Mouse (Mus musculus): ENCODE data around the gene Slc35d2. TPM values are rescaled to one million over a fixed set of nuclear protein-coding genes. Genes with fewer than 3 reads are reported as not detected.

Gene Slc35d2
- polyA plus RNA-seq, 1 experiment from 2014 or later: 2.5 TPM

GRCm38 (mm10) chr13:64152671-64153082 is 23.5 kb upstream of the Slc35d2 start:
- Histone ChIP-seq H3K27ac (replicated peaks) (peak overlapping the region; percentile 95), H3K4me1 (peaks cover 50% of the 10 kb centered on the region), H3K4me3 (peak overlapping the region; percentile 96), H3K9me3 (no peaks in the 10 kb centered on the region), H3K27me3 (replicated peaks; ENCODE audit: low read depth, poor library complexity, severe bottlenecking) (no peaks in the 10 kb centered on the region), H3K36me3 (replicated peaks) (no peaks in the 10 kb centered on the region; the same call in 1 of the 2 replicates)
- DNase-seq (ENCODE audit: low spot score): no peak
- under 1% methylated on average over 61 of the region's 61 CpGs for WGBS

DNA sequence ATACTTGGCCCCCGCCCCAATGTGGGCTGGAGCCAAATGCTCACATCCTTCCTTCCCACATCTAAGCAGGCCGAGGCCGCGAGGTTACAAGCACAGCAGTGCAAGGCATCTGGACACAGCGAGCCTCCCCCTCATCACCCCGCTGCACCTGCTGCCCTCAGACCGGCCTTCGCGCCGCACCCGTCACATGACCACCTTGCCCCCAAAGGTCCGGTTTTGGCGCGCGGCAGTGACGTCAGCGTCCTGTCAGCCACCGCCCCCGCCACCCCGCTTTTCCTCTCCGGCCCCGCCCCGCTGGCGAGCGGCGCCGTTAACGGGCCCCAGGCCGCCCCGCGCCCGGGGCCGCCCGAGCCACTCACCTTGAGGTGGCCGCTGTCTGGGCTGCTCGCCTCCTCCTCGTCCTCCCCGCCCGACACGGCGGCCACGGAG is 23.1 kb upstream of the Slc35d2 start:
- H3K27me3 ChIP-seq (replicated peaks; ENCODE audit: low read depth, poor library complexity, severe bottlenecking): no peaks in the 10 kb centered on the region
- no peaks in the 10 kb centered on the region; the same call in 1 of the 2 replicates for H3K36me3 ChIP-seq (replicated peaks)
- H3K9me3 ChIP-seq: no peaks in the 10 kb centered on the region
- WGBS: under 1% methylated on average over 42 of the region's 42 CpGs
- H3K4me3 ChIP-seq: peak overlapping the region; percentile 96
- H3K4me1 ChIP-seq: peaks cover 50% of the 10 kb centered on the region
- H3K27ac ChIP-seq (replicated peaks): peak overlapping the region; percentile 95
- DNase-seq (ENCODE audit: low spot score): peak; percentile 91

DNA sequence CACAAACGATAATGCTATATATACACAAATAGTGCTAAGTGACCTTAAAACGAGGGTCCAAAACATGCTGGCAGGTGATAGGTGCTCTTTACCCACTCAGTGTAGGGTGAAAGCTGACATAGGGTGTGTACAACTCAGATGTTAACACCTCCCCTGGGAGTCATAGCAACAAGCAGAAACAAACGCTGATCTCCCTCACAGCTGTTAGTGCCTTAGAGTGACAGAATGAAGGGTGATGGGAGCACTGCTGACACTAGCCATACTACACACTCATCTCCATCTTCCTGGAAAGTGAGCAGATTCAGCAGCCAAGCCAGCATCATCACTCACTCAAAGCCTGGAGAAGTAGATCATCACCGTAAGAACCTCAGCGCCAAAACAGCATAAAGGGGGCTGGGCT is 21.0 kb upstream of the Slc35d2 start:
- Histone ChIP-seq H3K27me3 (replicated peaks; ENCODE audit: low read depth, poor library complexity, severe bottlenecking) (no peaks in the 10 kb centered on the region), H3K27ac (replicated peaks) (no peak overlapping the region), H3K4me3 (0 out of 2 replicates have a peak overlapping the region, but pooled peaks have one; percentile 14), H3K36me3 (replicated peaks) (no peaks in the 10 kb centered on the region; the same call in none of the 2 replicates), H3K4me1 (peaks cover 45% of the 10 kb centered on the region), H3K9me3 (no peaks in the 10 kb centered on the region)
- DNase-seq (ENCODE audit: low spot score): no peak
- WGBS: 79% methylated on average over 5 of the region's 5 CpGs

DNA sequence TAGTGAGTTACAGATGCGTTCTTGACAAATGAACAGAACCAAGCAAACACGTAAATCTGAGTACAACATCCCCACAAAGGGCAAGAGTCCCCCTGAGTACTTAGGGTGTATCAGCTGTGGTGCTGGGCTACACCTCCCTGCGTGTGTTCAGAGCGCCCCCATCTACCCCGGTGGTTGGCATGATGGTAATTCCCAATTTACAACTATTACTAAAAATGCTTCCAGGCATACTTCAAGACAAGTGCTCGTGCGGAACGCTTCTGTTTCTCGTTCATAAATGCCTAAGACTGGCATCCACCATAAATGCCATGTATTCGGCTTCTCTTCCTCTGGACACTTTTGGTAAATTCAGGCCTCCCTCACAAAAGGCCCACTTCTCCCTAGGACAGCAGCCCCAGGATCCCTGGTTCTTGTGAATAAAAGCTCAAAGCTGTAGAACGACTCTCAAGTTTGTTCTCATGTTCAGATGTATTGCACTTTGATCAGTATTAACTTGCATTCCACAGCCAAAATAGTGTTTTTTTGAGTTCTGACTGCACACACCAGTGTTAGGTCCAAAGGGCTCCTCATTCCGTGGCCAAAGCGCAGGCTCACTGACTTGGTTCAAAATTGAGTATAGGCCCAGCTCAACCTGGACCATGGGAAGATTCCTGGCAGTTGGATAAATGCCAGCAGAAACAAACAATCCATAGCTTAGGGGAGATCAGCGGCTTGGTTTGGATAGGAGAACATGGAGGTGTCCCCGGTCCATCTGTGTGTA is 628 bp upstream of the Slc35d2 start:
- H3K4me3 ChIP-seq: peak overlapping the region; percentile 66
- WGBS: 42% methylated on average over 15 of the region's 15 CpGs
- no peaks in the 10 kb centered on the region for H3K27me3 ChIP-seq (replicated peaks; ENCODE audit: low read depth, poor library complexity, severe bottlenecking)
- H3K9me3 ChIP-seq: no peaks in the 10 kb centered on the region
- peaks cover 26% of the 10 kb centered on the region for H3K4me1 ChIP-seq
- peak; percentile 52 for DNase-seq (ENCODE audit: low spot score)
- H3K27ac ChIP-seq (replicated peaks): peak overlapping the region; percentile 80
- H3K36me3 ChIP-seq (replicated peaks): peaks cover 35% of the 10 kb centered on the region

DNA sequence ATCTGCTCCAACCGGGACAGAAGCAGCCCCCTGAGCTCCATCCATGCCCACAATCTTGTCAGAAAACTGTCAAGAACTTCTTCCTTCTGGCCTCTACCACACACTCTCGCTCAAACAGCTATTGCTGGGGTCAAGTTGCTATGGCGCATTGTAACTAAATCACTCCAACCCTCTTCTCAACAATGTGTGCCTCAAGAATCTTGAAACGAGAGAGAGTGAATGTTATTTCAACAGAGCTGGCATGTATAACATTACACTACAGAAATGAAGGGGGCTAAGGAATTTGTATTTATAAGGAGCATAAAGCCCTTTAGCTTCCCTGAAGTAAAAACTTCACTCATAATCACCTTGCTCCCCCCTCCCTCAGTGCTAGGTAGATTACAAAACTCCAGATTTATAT is 2.9 kb downstream of the Slc35d2 start:
- Histone ChIP-seq H3K4me1 (peaks cover 26% of the 10 kb centered on the region), H3K36me3 (replicated peaks) (peaks cover 6% of the 10 kb centered on the region), H3K27me3 (replicated peaks; ENCODE audit: low read depth, poor library complexity, severe bottlenecking) (no peaks in the 10 kb centered on the region), H3K9me3 (peaks cover 2% of the 10 kb centered on the region; the same call in 1 of the 2 replicates), H3K27ac (replicated peaks) (no peak overlapping the region), H3K4me3 (no peak overlapping the region)
- WGBS: 60% methylated on average over 4 of the region's 4 CpGs
- no peak for DNase-seq (ENCODE audit: low spot score)

DNA sequence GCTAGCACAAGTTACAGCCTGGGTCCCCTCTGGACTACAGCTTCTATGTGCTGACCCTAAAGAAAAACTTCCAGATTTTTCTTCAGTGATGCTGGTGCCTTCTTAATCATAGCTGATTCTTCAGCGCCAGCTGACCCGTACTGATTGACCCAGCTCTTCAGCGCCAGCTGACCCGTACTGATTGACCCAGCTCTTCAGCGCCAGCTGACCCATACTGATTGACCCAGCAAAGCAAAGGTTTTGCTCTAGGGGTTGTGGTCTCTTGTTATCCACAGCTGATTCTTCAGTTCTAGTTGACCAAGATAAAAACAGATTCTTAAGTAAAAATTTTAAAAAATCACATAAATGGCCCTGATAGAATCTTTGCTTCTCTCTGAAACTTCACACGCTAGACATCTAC is 4.3 kb downstream of the Slc35d2 start:
- H3K4me1 ChIP-seq: peaks cover 26% of the 10 kb centered on the region
- WGBS: 89% methylated on average over 6 of the region's 6 CpGs
- no peak overlapping the region for H3K27ac ChIP-seq (replicated peaks)
- H3K27me3 ChIP-seq (replicated peaks; ENCODE audit: low read depth, poor library complexity, severe bottlenecking): no peaks in the 10 kb centered on the region
- DNase-seq (ENCODE audit: low spot score): no peak
- H3K36me3 ChIP-seq (replicated peaks): no peaks in the 10 kb centered on the region
- H3K4me3 ChIP-seq: no peak overlapping the region
- H3K9me3 ChIP-seq: peaks cover 2% of the 10 kb centered on the region; the same call in 1 of the 2 replicates

- DNase-seq (ENCODE audit: low spot score): no peak
- no peaks in the 10 kb centered on the region for H3K27me3 ChIP-seq (replicated peaks; ENCODE audit: low read depth, poor library complexity, severe bottlenecking)
- H3K36me3 ChIP-seq (replicated peaks): no peaks in the 10 kb centered on the region
- 29% methylated on average over 6 of the region's 6 CpGs for WGBS
- peaks cover 15% of the 10 kb centered on the region for H3K4me1 ChIP-seq
- peaks cover 2% of the 10 kb centered on the region; the same call in 1 of the 2 replicates for H3K9me3 ChIP-seq
- no peak overlapping the region for H3K4me3 ChIP-seq
- H3K27ac ChIP-seq (replicated peaks): no peak overlapping the region
These were observed 5.5 kb downstream of the Slc35d2 start for GRCm38 (mm10) chr13:64123491-64124188.

DNA sequence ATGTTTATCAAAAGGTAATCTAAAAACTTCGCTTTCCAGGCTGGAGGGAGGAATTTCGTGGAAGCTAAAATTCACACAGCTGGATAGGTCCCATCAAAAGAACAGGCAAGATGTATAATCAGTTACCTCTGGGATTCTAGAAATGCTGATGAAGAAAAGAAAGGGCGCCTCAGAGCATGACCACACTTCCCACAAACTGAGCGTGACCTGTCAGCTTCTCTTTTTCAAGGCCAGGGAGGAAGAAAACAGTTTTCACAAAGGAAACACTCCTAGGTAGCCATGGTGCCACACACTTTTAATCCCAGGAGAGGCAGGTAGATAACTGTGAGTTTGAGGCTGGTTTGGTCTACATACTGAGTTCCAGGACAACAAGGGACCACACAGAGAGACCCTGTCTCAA is 8.4 kb downstream of the Slc35d2 start:
- H3K4me1 ChIP-seq: peaks cover under 1% of the 10 kb centered on the region; the same call in 1 of the 2 replicates
- no peaks in the 10 kb centered on the region for H3K27me3 ChIP-seq (replicated peaks; ENCODE audit: low read depth, poor library complexity, severe bottlenecking)

DNA sequence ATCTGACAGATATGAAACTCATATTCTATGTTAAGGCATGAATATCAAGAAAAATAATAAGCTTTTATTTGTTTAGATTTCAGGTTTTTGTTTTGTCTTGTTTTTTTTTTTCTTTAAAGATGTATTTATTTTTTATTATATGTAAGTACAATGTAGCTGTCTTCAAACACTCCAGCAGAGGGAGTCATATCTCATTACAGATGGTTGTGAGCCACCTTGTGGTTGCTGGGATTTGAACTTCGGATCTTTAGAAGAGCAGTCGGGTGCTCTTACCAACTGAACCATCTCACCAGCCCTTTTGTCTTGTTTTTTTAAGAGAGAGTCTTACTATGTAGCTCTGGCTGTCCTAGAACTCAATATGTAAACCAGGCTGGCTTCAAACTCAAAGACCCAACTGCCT is 11.7 kb downstream of the Slc35d2 start:
- no peak for DNase-seq (ENCODE audit: low spot score)
- Histone ChIP-seq H3K4me3 (no peak overlapping the region), H3K27me3 (replicated peaks; ENCODE audit: low read depth, poor library complexity, severe bottlenecking) (no peaks in the 10 kb centered on the region), H3K36me3 (replicated peaks) (no peaks in the 10 kb centered on the region), H3K27ac (replicated peaks) (no peak overlapping the region), H3K9me3 (no peaks in the 10 kb centered on the region), H3K4me1 (no peaks in the 10 kb centered on the region; the same call in 1 of the 2 replicates)
- 51% methylated on average over 2 of the region's 2 CpGs for WGBS

More for the DNA sequence above, 8.4 kb downstream of the Slc35d2 start:
- H3K36me3 ChIP-seq (replicated peaks): no peaks in the 10 kb centered on the region
- no peak overlapping the region for H3K27ac ChIP-seq (replicated peaks)
- DNase-seq (ENCODE audit: low spot score): no peak
- H3K9me3 ChIP-seq: peaks cover 2% of the 10 kb centered on the region; the same call in 1 of the 2 replicates
- H3K4me3 ChIP-seq: no peak overlapping the region
- WGBS: 65% methylated on average over 4 of the region's 4 CpGs

DNA sequence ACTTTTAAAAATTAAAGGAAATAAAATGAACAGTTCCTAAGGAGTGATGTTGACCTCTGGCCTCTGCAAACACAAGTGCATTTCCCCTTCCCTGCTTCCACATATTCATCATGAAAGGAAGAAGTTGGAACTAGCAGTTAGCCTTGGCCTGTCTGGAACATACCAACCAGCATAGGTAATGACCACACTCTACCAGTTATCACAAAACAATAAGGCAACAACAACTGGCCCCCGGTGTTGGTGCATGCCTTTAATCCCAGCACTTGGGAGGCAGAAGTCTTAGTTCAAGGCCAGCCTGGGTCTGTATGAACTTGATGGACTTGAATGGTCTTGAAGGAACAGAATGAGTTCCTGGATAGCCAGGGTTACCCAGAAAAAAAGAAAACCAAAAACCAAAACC is 18.7 kb downstream of the Slc35d2 start:
- Histone ChIP-seq H3K27me3 (replicated peaks; ENCODE audit: low read depth, poor library complexity, severe bottlenecking) (peaks cover 5% of the 10 kb centered on the region; the same call in 1 of the 2 replicates), H3K4me3 (no peak overlapping the region), H3K9me3 (no peaks in the 10 kb centered on the region), H3K27ac (replicated peaks) (no peak overlapping the region), H3K36me3 (replicated peaks) (no peaks in the 10 kb centered on the region), H3K4me1 (peaks cover 17% of the 10 kb centered on the region)
- WGBS: 90% methylated on average over 1 of the region's 1 CpGs
- DNase-seq (ENCODE audit: low spot score): no peak

GRCm38 (mm10) chr13:64108381-64108850 is 20.8 kb downstream of the Slc35d2 start:
- no peaks in the 10 kb centered on the region for H3K9me3 ChIP-seq
- H3K4me3 ChIP-seq: no peak overlapping the region
- no peak for DNase-seq (ENCODE audit: low spot score)
- H3K27ac ChIP-seq (replicated peaks): no peak overlapping the region
- H3K36me3 ChIP-seq (replicated peaks): no peaks in the 10 kb centered on the region
- H3K27me3 ChIP-seq (replicated peaks; ENCODE audit: low read depth, poor library complexity, severe bottlenecking): peaks cover 10% of the 10 kb centered on the region; the same call in 1 of the 2 replicates
- H3K4me1 ChIP-seq: peaks cover 17% of the 10 kb centered on the region
- 12% methylated on average over 5 of the region's 5 CpGs for WGBS

GRCm38 (mm10) chr13:64107535-64107934 is 21.6 kb downstream of the Slc35d2 start:
- DNase-seq (ENCODE audit: low spot score): peak; percentile 48
- H3K36me3 ChIP-seq (replicated peaks): no peaks in the 10 kb centered on the region
- H3K4me1 ChIP-seq: peaks cover 17% of the 10 kb centered on the region
- H3K27me3 ChIP-seq (replicated peaks; ENCODE audit: low read depth, poor library complexity, severe bottlenecking): peaks cover 11% of the 10 kb centered on the region; the same call in 1 of the 2 replicates
- WGBS: 23% methylated on average over 8 of the region's 8 CpGs
- H3K9me3 ChIP-seq: no peaks in the 10 kb centered on the region
- H3K27ac ChIP-seq (replicated peaks): peak overlapping the region; percentile 35; the same call in 1 of the 2 replicates
- no peak overlapping the region for H3K4me3 ChIP-seq
